Mouse (Mus musculus): ENCODE measurements around the gene Hydin.

GRCm38 (mm10) chr8:110478576-110478975 is 211.8 kb downstream of the Hydin start:
- peak; percentile 64 for TF ChIP-seq CTCF (conservative IDR thresholded peaks at IDR 0.05; ENCODE audit: insufficient read depth, insufficient read length, low read depth, low read length)
- TF ChIP-seq POLR2A (IDR thresholded peaks at IDR 0.05; ENCODE audit: low read depth, low read length): no peak
